Mouse (Mus musculus): ENCODE measurements around the gene Ilf3. TPM values are rescaled to one million over a fixed set of nuclear protein-coding genes. Genes with fewer than 3 reads are reported as not detected.

The Ilf3 gene
- polyA plus RNA-seq, 1 experiment, result 133 TPM

DNA sequence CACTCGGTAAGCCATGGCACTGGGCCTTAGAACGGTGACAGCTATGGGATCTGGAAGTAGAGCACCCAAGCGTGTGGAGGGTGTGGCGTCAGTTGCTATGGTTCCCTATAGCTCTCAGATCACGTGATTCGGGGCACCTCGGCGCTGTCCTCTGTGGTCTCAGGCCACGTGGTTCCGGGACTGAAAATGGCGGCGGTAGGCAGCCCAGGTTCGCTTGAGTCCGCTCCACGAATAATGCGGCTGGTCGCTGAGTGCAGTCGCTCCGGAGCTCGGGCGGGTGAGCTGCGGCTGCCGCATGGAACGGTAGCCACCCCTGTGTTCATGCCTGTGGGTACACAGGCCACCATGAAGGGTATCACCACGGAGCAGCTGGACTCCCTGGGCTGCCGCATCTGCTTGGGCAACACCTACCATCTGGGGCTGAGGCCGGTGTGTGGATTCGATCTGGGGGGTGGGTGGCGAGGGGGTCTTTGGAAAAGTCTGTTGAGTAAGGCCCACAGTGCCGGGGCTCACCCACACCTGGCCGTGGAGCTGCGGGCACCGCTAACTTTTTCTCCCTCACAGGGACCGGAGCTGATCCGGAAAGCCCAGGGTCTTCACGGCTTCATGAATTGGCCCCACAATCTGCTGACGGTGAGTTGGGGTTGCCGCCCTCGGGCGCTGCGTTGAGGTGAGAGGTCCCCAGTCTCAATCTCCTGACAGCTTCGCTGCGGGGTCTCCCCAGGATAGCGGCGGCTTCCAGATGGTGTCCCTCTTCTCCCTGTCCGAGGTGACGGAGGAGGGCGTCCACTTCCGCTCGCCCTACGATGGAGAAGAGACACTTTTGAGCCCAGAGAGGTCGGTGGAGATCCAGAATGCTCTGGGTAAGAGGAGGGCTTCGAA, 44.2 kb downstream of the Ilf3 start, which contains the start of gene Qtrt1:
Gene Qtrt1, plus strand, starts transcription at position 169 of the 882 bp plus-strand sequence.
- TF ChIP-seq GATA1 (IDR thresholded peaks at IDR 0.05; ENCODE audit: low read length), result no peak

DNA sequence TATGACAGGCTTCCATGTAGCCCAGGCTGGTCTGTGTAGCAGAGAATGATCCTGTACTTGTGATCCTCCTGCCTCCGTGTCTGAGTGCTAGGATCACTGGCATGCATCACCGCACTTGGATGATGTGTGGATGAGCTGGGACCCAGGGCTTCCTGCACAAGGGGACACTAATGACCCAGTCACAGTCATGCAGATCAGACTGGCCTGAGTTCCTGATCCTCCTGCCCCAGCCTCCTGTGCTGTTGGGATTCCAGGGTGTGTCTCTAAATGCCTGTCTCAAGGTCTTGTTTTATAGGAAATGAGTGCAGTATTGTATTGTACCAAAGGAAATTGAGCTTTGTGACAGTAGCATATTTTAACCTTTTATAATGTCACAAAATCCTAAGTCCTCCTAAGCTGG, 50.2 kb downstream of the Ilf3 start:
- no peak for TF ChIP-seq GATA1 (IDR thresholded peaks at IDR 0.05; ENCODE audit: low read length)

DNA sequence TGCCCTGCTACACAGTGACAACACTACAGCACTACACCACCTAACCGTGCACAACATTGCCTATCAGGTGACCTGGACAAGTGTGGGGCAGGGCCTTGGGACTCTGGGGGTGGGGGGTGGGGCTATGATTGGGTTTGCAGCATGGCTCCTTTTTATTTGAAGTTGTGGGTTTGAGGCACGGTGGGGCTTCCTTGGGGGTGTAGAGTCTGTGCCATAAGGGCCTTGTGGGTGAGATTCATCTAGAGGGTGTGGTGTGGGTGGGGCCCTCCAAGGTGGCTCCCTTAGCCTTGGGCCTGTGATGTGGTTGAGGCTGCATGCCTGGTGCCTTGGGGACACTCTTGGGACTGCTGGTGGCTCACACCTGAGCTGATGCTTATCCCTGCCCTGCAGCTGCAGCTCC, 52.0 kb downstream of the Ilf3 start:
- no peak for TF ChIP-seq GATA1 (IDR thresholded peaks at IDR 0.05; ENCODE audit: low read length)

- TF ChIP-seq GATA1 (IDR thresholded peaks at IDR 0.05; ENCODE audit: low read length), result no peak
Measured at GRCm38 (mm10) chr9:21424631-21425555, 57.2 kb downstream of the Ilf3 start, which contains the start of gene Dnm2. Dnm2 (plus strand) TSS chr9:21424908.

- no peak for TF ChIP-seq GATA1 (IDR thresholded peaks at IDR 0.05; ENCODE audit: low read length)
Measured at GRCm38 (mm10) chr9:21425556-21425945, 57.9 kb downstream of the Ilf3 start.

GRCm38 (mm10) chr9:21426013-21426412, 58.3 kb downstream of the Ilf3 start:
- no peak for TF ChIP-seq GATA1 (IDR thresholded peaks at IDR 0.05; ENCODE audit: low read length)

GRCm38 (mm10) chr9:21426525-21426924, 58.9 kb downstream of the Ilf3 start:
- no peak for TF ChIP-seq GATA1 (IDR thresholded peaks at IDR 0.05; ENCODE audit: low read length)

DNA sequence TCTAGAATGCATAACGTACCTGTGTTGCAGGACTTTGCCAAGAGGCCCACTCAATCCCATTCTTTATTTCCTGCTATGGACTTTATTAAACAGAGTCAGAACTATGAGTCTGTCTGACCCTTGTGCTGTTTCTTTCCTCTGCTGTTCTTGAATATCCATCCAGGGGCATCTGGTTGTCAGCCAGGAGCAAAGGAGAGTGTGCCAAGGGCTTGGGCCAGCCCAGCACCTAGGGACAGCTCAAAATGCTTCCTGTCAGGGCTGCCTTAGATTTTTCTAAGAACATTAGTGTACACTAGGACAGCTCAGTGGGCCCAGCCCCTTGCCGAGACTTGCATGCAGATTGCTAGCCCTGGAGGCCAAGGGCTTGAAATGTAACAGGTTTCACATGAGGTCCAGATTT, 60.1 kb downstream of the Ilf3 start:
- no peak for TF ChIP-seq GATA1 (IDR thresholded peaks at IDR 0.05; ENCODE audit: low read length)

- TF ChIP-seq GATA1 (IDR thresholded peaks at IDR 0.05; ENCODE audit: low read length), result no peak
Measured at GRCm38 (mm10) chr9:21428178-21428577, 60.5 kb downstream of the Ilf3 start.

DNA sequence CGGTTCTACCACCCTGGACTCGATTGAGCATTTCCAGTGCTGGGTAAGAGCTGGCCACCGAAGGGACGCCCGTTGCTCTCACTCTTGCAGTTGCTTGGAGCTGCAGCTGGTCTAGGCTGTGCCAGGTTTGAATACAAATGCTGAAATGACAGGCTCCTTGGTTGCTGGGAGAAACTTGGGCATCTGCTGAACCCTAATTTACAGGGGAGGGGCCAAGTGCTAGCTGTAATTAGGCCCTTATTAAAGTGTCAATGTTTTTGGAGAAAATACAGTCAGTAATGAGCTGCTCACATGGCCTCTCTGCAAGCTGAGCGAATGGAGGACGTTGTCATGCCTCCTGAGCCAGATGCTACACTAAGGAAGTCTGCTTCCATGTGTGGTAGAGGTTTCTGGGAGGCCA, 63.1 kb downstream of the Ilf3 start:
- no peak for TF ChIP-seq GATA1 (IDR thresholded peaks at IDR 0.05; ENCODE audit: low read length)

DNA sequence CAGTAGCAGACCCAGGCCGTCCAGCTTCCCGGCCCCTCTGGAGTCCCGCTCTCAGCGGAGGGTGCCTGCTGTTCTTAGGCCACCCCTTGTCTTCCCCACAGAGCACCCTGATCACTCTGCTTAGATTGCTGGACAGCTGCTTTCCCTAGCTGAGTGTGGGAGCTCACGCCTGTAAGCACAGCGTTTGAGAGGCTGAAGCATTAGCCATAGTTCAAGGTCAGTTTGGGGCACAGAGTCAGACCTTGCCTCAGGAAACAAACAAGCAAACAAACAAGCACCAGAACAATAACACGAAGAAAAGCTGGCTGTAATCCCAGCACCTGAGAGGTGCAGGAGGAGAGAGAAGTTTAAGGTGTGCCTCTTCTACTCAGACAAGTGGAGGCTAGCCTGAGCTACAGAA, 64.4 kb downstream of the Ilf3 start:
- no peak for TF ChIP-seq GATA1 (IDR thresholded peaks at IDR 0.05; ENCODE audit: low read length)

DNA sequence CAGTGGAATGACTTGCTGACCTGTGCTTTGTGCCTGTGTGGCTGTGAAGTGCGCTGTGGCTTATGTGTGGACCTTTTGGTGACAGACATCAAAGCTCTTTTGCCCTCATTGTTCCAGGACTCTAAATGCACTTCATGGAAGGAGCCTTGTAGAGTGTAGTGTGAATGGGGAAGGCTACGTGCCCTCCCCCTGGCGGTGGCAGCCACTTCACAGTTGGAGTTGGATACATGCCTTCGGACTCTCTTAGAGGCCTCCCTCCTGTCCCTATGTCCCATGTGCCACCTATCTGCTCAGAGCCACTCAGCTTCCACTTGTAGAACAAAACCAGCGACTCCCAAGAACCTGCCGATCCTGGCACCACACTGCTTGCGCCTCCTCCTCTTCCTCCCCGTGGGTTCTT, 66.1 kb downstream of the Ilf3 start:
- TF ChIP-seq GATA1 (IDR thresholded peaks at IDR 0.05; ENCODE audit: low read length), result no peak

DNA sequence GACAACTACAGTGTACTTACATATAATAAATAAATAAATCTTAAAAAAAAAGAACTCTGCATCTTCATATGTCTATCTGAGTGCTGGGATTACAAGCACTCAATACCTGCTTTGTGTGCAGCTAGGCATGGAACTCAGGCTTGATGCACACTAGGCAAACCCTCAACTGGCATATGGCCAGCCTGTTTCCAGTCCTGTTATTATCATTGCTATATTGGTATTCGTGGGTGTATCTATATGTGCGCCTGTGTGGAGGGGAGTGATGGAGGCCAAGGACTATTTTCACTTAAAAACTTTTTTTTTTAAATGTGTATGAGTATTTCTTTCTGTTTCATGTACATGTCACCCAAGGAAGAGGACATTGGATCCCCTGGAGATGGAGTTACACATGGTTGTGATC, 66.7 kb downstream of the Ilf3 start:
- TF ChIP-seq GATA1 (IDR thresholded peaks at IDR 0.05; ENCODE audit: low read length), result no peak

DNA sequence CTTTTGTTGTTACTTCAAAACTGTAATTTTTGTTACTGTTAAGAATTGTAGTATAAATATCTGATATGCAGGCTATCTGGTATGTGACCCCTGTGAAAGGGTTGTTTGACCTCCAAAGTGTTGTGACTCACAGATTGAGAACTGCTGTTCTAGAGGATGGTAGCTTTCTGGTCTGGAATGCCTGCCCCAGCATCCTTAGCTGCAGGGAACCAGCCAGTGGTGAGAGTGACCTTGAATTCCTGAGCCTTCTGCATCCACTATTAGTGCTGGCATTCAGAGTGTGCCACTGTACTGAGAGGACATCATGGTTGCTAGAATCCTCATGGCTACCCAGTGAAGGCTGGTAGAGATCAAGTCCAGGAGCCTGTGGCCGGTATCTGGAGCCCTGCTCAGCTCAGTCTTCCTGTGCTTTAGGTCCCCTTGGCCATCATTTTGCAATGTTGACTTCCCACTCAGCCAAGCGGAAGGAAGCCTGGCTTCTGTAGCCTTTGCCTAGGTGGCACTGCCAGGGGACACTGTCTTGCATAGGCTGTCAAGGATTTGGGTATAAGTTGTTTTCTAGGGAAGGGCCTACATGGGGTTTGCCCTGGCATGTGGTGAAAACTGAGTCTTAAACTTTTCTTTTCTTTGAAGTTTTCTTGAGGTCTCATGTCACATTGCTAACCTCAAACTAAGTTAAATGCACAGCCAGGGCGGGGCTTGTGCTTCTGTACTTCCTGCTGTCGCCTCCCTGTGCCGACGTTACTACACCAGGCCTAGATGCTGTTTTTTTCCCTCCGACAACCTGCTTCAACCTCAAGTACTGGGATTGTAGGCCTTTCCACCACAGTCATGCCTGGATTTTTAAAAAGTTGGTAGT, 68.3 kb downstream of the Ilf3 start:
- TF ChIP-seq GATA1 (IDR thresholded peaks at IDR 0.05; ENCODE audit: low read length), result no peak

DNA sequence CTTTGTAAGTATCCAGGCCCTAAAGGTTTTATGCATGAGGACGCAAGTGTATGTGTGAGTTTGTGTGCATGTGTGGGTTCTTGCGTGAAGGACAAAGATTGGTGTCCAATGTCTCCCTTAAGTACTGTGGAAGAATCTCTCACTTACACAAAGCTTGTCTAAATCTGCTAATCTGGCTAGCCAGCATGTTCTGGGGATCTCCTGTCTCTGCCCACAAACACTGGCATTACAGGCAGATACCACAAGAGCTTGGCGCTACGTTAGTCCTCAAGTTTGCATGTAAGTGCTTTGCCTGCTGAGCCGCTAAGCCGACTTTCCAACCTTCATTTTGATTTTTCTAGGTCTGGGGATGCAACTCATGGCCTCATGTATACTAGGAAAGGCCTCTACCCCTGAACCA, 69.9 kb downstream of the Ilf3 start:
- no peak for TF ChIP-seq GATA1 (IDR thresholded peaks at IDR 0.05; ENCODE audit: low read length)
